Mouse (Mus musculus) heart, adult 11 months (tissue): Measurements from ENCODE around the gene Olfr1104.

Experiments used
- DNase-seq: peaks from one replicate; pipeline ENCODE4 v3.0.0; 2022

Gene Olfr1104

DNA sequence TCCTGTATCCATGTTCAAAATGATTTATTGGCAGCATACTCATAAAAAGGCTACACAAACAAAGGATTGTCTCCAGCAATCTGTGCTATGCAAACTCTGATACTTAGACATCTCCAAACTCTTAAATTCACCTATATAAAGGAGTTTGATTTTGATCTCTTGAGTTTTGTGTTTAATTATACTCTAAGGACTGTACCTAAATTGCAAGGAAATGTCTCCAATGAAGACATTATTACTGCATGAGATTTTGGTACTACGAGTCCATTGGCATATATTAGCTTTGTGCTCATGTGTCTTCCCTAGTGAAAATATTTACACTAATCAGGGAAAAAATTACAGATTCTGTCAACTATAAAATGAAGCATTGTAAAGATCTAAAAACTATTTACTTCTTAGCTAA, at the start of gene Olfr1104:
Gene Olfr1104, minus strand, starts transcription at position 101 of the 400 bp plus-strand sequence.
- no peak for DNase-seq

DNA sequence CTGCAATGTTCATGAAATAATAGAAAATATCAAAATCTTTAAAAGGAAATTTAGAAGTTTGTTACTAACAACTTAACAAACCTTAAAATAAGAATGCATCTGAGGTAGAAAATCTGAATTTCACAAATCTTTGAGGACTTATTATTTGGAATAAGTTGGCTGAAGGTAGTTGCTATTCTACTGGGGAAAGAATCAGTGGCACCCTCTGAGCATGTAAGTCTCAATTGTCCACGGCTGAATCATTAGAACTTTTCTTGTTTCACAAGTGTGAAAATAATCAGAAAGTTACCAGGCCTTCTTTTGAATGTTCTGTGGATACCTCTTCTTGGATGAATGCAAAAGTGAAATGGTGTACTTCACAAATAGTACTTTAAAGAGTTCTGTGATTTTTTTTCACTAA, 48.8 kb upstream of the Olfr1104 start, which contains the start of gene Olfr1107:
Gene Olfr1107, minus strand, starts transcription at position 101 of the 400 bp plus-strand sequence.
- no peak for DNase-seq

DNA sequence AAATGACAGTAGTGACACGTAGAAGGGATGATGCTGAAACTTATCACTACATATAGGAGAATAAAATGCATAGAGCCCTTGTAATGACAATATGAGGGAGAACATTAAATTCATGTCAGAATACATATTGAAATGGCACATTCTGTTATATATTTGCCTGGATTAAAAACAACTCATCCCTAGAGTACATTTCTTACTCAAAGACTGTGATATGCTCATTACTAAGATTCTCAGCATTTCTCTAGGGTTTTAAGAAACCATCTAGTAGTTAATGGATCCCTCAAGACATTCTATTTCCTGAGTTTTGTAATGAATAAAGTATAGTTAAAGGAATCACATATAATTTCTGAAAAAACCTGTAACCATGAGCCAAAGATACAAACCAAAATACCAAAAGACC, 25.3 kb upstream of the Olfr1104 start, which contains the start of gene Olfr1106:
Gene Olfr1106, minus strand, starts transcription at position 101 of the 400 bp plus-strand sequence.
- no peak for DNase-seq

DNA sequence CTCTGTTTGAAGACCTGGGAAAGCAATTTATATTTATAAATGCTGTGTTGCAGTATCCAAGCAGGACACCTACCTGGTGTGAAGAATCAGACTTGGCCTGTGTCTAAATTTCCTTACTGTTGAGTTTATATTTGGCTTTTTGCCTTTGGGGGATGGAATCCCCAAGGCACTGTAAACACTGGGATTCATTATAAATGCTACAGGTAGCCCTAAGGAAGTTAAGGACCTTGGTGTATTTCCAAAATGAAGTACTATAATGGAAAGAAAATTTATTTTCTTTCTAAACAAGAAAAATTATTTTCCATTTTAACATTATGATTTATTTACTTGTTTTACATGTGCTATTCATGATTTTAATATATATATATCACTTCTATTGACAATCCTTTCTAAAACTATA, 9.6 kb upstream of the Olfr1104 start, which contains the start of gene Olfr1105:
Gene Olfr1105, minus strand, starts transcription at position 101 of the 400 bp plus-strand sequence.
- no peak for DNase-seq

DNA sequence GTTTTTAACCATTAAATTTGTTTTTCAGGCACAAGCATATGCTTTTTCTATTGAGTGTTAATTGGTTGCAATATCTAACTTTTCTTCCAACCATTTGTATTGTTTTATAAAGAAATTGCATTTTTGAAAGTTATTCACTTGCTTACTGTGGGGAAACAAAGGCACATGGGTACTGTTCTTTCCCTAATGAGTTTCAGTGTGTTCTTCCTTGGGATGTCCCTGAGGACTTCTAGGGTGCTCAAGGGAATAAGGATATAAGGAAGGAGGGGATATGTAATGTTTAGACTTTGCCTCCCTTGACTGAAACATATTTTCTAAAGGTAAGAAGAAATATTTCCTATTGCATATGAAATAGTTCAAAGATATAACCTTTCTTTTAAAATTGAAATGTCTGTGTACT, 28.8 kb downstream of the Olfr1104 start, which contains the start of gene Olfr1102:
Gene Olfr1102, plus strand, starts transcription at position 301 of the 400 bp plus-strand sequence.
- DNase-seq = no peak

DNA sequence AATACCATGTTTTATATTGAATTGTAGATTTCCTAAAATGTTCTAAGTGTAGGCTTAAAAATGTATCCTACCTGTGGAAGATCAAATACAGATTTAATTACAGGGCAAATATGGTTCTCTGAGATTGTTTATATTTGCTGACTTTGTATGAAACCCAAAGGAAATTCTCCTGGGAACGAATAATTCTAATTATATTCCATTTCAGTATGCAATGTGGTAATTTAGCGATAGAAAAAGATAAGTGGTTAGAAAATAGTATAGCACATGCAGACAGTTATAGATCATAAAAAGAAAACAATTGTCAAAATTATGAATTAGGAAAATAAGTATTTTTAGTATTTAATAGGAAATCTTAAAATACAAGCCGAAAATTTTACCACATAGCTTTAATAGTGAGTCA, 35.8 kb downstream of the Olfr1104 start, which contains the start of gene Olfr1101:
Gene Olfr1101, minus strand, starts transcription at position 101 of the 400 bp plus-strand sequence.
- no peak for DNase-seq

DNA sequence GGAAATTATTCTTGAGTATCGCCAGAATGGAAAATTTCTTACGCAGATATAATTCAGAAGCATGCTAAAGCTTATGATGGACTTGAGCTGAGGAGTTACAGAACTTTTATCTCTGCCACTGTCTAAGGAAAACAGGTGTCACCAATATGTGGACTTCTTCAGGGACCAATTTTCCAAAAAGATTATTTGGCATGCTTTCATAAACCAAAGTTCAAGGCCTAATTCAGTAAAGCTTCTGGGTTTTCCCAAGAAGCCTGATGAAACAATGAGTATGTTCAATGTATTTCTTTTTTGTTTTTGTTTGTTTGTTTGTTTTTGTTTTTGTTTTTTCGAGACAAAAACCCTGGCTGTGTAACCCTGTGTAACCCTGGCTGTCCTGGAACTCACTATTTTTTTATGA, 47.0 kb downstream of the Olfr1104 start, which contains the start of gene Olfr1100:
Gene Olfr1100, minus strand, starts transcription at position 101 of the 400 bp plus-strand sequence.
- DNase-seq = no peak
